Mouse (Mus musculus): ENCODE data around the gene 1700011M02Rik. TPM values are rescaled to one million over a fixed set of nuclear protein-coding genes. Genes with fewer than 3 reads are reported as not detected.
"Not testable (repeated sequence)": the region's sequence is repeated elsewhere in the genome, so short reads cannot be mapped to it uniquely, and the experiment has no call there.

1700011M02Rik gene
- not detected for total RNA-seq (2021)
- long read RNA-seq, experiment 1, result 0 reads
- long read RNA-seq, experiment 2, result 0 reads

- DNase-seq; intact Hi-C loops (cut with DNase I): not testable (repeated sequence)
These were observed at the start of gene 1700011M02Rik, which contains the start of gene Dmrtc1a for GRCm38 (mm10) chrX:102908587-102908986. 1700011M02Rik (plus strand) TSS chrX:102908905. Dmrtc1a (minus strand) TSS chrX:102908687.

GRCm38 (mm10) chrX:102867871-102868270 lies 40.8 kb upstream of the 1700011M02Rik start, which contains the start of gene 1700031F05Rik:
1700031F05Rik (minus strand) TSS chrX:102867971.
- no peak for DNase-seq
- intact Hi-C loops (cut with DNase I), result no loop called here

GRCm38 (mm10) chrX:102914823-102915222 lies 6.1 kb downstream of the 1700011M02Rik start:
- DNase-seq; intact Hi-C loops (cut with DNase I): not testable (repeated sequence)

- DNase-seq; intact Hi-C loops (cut with DNase I): not testable (repeated sequence)
These were observed 18.0 kb downstream of the 1700011M02Rik start for GRCm38 (mm10) chrX:102926707-102927106.

- DNase-seq; intact Hi-C loops (cut with DNase I): not testable (repeated sequence)
These were observed 19.4 kb downstream of the 1700011M02Rik start, which contains the start of gene 1700018G05Rik for GRCm38 (mm10) chrX:102928072-102928471. 1700018G05Rik (plus strand) TSS chrX:102928372.

GRCm38 (mm10) chrX:102932992-102933570 lies 24.4 kb downstream of the 1700011M02Rik start:
- intact Hi-C loops (cut with DNase I), result no loop called here
- no peak for DNase-seq

- peak in 1 of 2 experiments; percentile 19 for DNase-seq
- intact Hi-C loops (cut with DNase I), result no loop called here
These were observed 25.1 kb downstream of the 1700011M02Rik start for GRCm38 (mm10) chrX:102933571-102934394.

- intact Hi-C loops (cut with DNase I), result no loop called here
- DNase-seq, result no peak
These were observed 25.7 kb downstream of the 1700011M02Rik start for GRCm38 (mm10) chrX:102934395-102934764.

- intact Hi-C loops (cut with DNase I), result no loop called here
- DNase-seq, result no peak
These were observed 28.0 kb downstream of the 1700011M02Rik start for GRCm38 (mm10) chrX:102936743-102937142.

- intact Hi-C loops (cut with DNase I); DNase-seq: not testable (repeated sequence)
These were observed 41.4 kb downstream of the 1700011M02Rik start for GRCm38 (mm10) chrX:102950136-102950535.

- DNase-seq, result no peak
- intact Hi-C loops (cut with DNase I), result no loop called here
These were observed 50.2 kb downstream of the 1700011M02Rik start for GRCm38 (mm10) chrX:102958917-102959316.

Other genes with a start within 250 kb of the 1700011M02Rik start
- not detected for gene Gm3880, start 221.9 kb upstream of the 1700011M02Rik start, total RNA-seq (2021)
- gene Gm9112, start 201.3 kb upstream of the 1700011M02Rik start, total RNA-seq (2021), result not detected
- not detected for gene Dmrtc1b, start 201.0 kb upstream of the 1700011M02Rik start, total RNA-seq (2021)
- not detected for gene Dmrtc1c1, start 105.9 kb upstream of the 1700011M02Rik start, total RNA-seq (2021)
- gene Dmrtc1c2, start 54.3 kb upstream of the 1700011M02Rik start, total RNA-seq (2021), result not detected
- gene 1700031F05Rik, start 40.9 kb upstream of the 1700011M02Rik start, total RNA-seq (2021), result not detected
- not detected for gene Dmrtc1a, start 218 bp upstream of the 1700011M02Rik start, total RNA-seq (2021)
- gene 1700018G05Rik, start 19.5 kb downstream of the 1700011M02Rik start, total RNA-seq (2021), result not detected

Data from gastrocnemius, postnatal 36 days (tissue).